In the genomic region with DNA sequence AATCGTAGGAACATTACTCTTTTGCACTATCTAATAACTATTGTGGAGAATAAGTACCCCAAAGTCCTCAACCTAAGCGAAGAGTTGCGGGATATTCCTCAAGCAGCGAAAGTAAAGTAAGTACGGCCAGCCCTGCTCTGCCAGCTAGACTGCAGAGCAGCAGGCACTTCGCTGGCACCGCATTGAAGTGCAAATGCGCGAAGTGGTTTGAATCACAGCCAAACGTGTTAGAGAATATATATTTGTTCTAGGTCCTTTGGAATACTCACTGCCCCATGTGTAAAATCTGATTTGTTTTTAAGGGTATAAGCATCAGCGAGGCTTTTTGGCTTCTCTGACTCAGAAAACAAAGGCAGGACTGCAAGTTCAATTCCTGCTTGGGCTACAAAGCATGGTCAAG, we compare ENCODE assay signal across 11 mouse cellular contexts.
DNase-seq lines count a peak whose midpoint lies in the region; ATAC-seq lines count a peak whose summit lies in the region.
"Had no signal": no experiment of that assay in that cellular context is flagged by ENCODE, and none has a peak within 500 bp of the region (broad histone marks: within the 10 kb centered on the region; RNA-seq: fewer than 3 reads in every experiment).

No protein-coding gene starts in this region.

- peaks cover 67% of the 10 kb centered on the region for H3K4me1 ChIP-seq in heart, embryonic 11.5 days (ENCODE audit: control insufficient read depth, insufficient read depth, low read length)
- H3K4me1 ChIP-seq in midbrain, embryonic 14.5 days (ENCODE audit: control insufficient read depth, insufficient read depth, low read length): 0 out of 2 replicates have a peak, but pooled peaks cover 4% of the 10 kb centered on the region
- H3K4me1 ChIP-seq in midbrain, embryonic 10.5 days: peaks cover 22% of the 10 kb centered on the region
- peaks cover 62% of the 10 kb centered on the region for H3K4me1 ChIP-seq in forebrain, embryonic 15.5 days
- H3K4me1 ChIP-seq: intestine, embryonic 15.5 days had no signal

- H3K9ac ChIP-seq in heart, embryonic 11.5 days (ENCODE audit: low read depth, low read length): no peak overlapping the region
- H3K9ac ChIP-seq in midbrain, embryonic 14.5 days (replicated peaks; ENCODE audit: low read length): no peak overlapping the region
- H3K9ac ChIP-seq in forebrain, embryonic 15.5 days (replicated peaks): no peak overlapping the region
- H3K9ac ChIP-seq: intestine, embryonic 15.5 days had no signal

- ATAC-seq in heart, embryonic 11.5 days (replicated peaks; ENCODE audit: insufficient number of reproducible peaks, low FRiP score, low TSS enrichment): no peak
- ATAC-seq in midbrain, embryonic 14.5 days (ENCODE audit: low FRiP score, low TSS enrichment): no peak
- peak; percentile 49 for ATAC-seq in forebrain, embryonic 15.5 days (replicated peaks)
- ATAC-seq: intestine, embryonic 15.5 days; Patski had no signal

- no peaks in the 10 kb centered on the region for H3K27me3 ChIP-seq in heart, embryonic 11.5 days (ENCODE audit: control insufficient read depth, insufficient read depth, low read length)
- no peaks in the 10 kb centered on the region for H3K27me3 ChIP-seq in midbrain, embryonic 14.5 days (ENCODE audit: control insufficient read depth, insufficient read depth, low read length)
- no peaks in the 10 kb centered on the region for H3K27me3 ChIP-seq in midbrain, embryonic 10.5 days (ENCODE audit: low read depth, poor library complexity, severe bottlenecking)
- no peaks in the 10 kb centered on the region for H3K27me3 ChIP-seq in forebrain, embryonic 15.5 days
- H3K27me3 ChIP-seq: intestine, embryonic 15.5 days; Patski had no signal

- WGBS in heart, embryonic 11.5 days (ENCODE audit: insufficient replicate concordance): 92% methylated on average over 11 of the region's 11 CpGs
- 82% methylated on average over 11 of the region's 11 CpGs for WGBS in midbrain, embryonic 14.5 days
- 95% methylated on average over 11 of the region's 11 CpGs for WGBS in midbrain, embryonic 10.5 days
- 30% methylated on average over 11 of the region's 11 CpGs for WGBS in forebrain, embryonic 15.5 days

- no peak overlapping the region for H3K4me3 ChIP-seq in heart, embryonic 11.5 days (ENCODE audit: low read depth, low read length)
- H3K4me3 ChIP-seq in midbrain, embryonic 14.5 days (replicated peaks; ENCODE audit: low read depth, low read length): no peak overlapping the region
- no peak overlapping the region for H3K4me3 ChIP-seq in midbrain, embryonic 10.5 days
- H3K4me3 ChIP-seq in forebrain, embryonic 15.5 days: no peak overlapping the region
- H3K4me3 ChIP-seq: intestine, embryonic 15.5 days had no signal

- no peak for DNase-seq in heart, adult 8-10 months (ENCODE audit: low spot score)
- DNase-seq in midbrain, embryonic 14.5 days: peak; percentile 50
- DNase-seq in midbrain, embryonic 10.5 days (ENCODE audit: low spot score): no peak
- peak; percentile 59 for DNase-seq in lung, postnatal 36 days
- DNase-seq in adrenal gland, postnatal 25 days: no peak
- DNase-seq: liver; thymus, postnatal 36 days had no signal

- H3K27ac ChIP-seq in heart, embryonic 11.5 days (ENCODE audit: low read depth, low read length): peak overlapping the region; percentile 54
- H3K27ac ChIP-seq in midbrain, embryonic 14.5 days (replicated peaks; ENCODE audit: low read depth, low read length): no peak overlapping the region
- no peak overlapping the region for H3K27ac ChIP-seq in midbrain, embryonic 10.5 days (replicated peaks)
- H3K27ac ChIP-seq in forebrain, embryonic 15.5 days (replicated peaks): peak overlapping the region; percentile 94
- H3K27ac ChIP-seq: intestine, embryonic 15.5 days had no signal

- no peaks in the 10 kb centered on the region for H3K9me3 ChIP-seq in heart, embryonic 11.5 days (replicated peaks; ENCODE audit: control insufficient read depth, low read length)
- no peaks in the 10 kb centered on the region for H3K9me3 ChIP-seq in midbrain, embryonic 14.5 days (ENCODE audit: control insufficient read depth, low read length)
- no peaks in the 10 kb centered on the region for H3K9me3 ChIP-seq in midbrain, embryonic 10.5 days (replicated peaks)
- H3K9me3 ChIP-seq in forebrain, embryonic 15.5 days: no peaks in the 10 kb centered on the region
- H3K9me3 ChIP-seq: intestine, embryonic 15.5 days had no signal

- no peak overlapping the region for H3K4me2 ChIP-seq in heart, embryonic 11.5 days
- H3K4me2 ChIP-seq in midbrain, embryonic 14.5 days (ENCODE audit: low read length): no peak overlapping the region
- no peak overlapping the region for H3K4me2 ChIP-seq in forebrain, embryonic 15.5 days (replicated peaks)
- H3K4me2 ChIP-seq: intestine, embryonic 15.5 days had no signal

- peaks cover 18% of the 10 kb centered on the region for H3K36me3 ChIP-seq in heart, embryonic 11.5 days (ENCODE audit: control insufficient read depth, insufficient read depth, low read length)
- H3K36me3 ChIP-seq in midbrain, embryonic 14.5 days (ENCODE audit: control insufficient read depth, insufficient read depth, low read length): peaks cover 83% of the 10 kb centered on the region
- peaks cover 93% of the 10 kb centered on the region for H3K36me3 ChIP-seq in midbrain, embryonic 10.5 days
- peaks cover 55% of the 10 kb centered on the region for H3K36me3 ChIP-seq in forebrain, embryonic 15.5 days

Comparison
In these comparisons a context has a peak if more than half of its experiments do, and no peak if none do; other contexts are left out.
1. DNase-seq: peak in midbrain, embryonic 14.5 days (single experiment) and lung, postnatal 36 days (single experiment); none in heart, adult 8-10 months (single experiment), midbrain, embryonic 10.5 days (single experiment) and adrenal gland, postnatal 25 days (single experiment).
2. H3K27ac ChIP-seq: peak in heart, embryonic 11.5 days (single experiment) and forebrain, embryonic 15.5 days (single experiment); none in midbrain, embryonic 14.5 days (single experiment) and midbrain, embryonic 10.5 days (single experiment).